Mouse (Mus musculus): Measurements from ENCODE around the gene Col4a3. TPM values are rescaled to one million over a fixed set of nuclear protein-coding genes. Genes with fewer than 3 reads are reported as not detected.

The Col4a3 gene
- total RNA-seq, 2 experiments from 2014 or later, result 2.0 to 4.4 TPM

- no peak for DNase-seq (ENCODE audit: low spot score in 2 of 2)
Observed at GRCm38 (mm10) chr1:82605347-82605746, 18.6 kb downstream of the Col4a3 start.

DNA sequence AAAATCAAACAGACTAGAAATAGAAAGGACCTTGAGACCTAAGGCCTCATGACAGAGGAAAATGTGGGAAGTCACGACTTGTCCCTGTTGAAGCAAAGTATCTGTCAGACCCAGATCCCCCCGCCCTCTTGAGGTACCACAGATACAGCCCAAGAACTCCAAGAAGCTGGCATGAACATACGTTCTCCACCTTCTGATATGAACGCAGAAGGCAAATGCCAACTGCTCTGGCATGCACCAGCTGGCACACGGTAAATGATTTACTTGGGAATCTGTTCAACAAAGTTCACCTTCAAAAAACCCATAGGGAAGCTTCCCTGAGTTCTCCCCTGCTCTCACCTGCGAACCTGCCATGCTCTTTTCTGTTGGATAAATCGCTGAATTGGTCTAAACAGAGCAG, 19.1 kb downstream of the Col4a3 start:
- DNase-seq (ENCODE audit: low spot score in 2 of 2), result no peak

GRCm38 (mm10) chr1:82608646-82609262, 22.0 kb downstream of the Col4a3 start:
- no peak for DNase-seq (ENCODE audit: low spot score in 2 of 2)

DNA sequence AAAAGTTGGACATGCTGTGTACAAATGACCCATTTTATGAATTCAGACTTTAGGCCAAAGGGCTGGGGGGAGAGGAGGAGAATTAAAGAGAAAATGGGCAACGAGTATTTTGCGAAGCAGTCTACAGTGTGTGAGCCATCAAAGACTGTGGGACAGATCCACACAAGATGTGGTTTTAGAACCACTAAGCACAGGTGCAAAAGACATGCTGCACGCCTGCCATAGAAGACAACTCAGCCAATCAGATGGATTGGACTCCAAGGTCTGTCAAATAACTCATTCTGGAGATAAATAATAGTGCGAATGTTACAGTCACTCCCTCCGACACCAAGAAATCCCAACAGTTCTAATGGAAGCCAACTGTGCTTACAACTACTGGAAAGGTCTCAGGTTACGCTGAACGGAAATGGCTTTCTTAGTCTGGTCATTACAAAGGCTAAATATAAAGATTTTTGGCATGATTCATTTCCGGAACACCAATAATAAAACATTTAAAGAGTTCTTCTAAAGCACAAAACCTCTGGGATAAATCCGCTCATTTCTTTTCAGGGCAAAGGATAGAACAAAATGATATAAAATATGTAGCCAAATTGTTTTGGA, 25.4 kb downstream of the Col4a3 start:
- DNase-seq (ENCODE audit: low spot score in 2 of 2), result no peak

DNA sequence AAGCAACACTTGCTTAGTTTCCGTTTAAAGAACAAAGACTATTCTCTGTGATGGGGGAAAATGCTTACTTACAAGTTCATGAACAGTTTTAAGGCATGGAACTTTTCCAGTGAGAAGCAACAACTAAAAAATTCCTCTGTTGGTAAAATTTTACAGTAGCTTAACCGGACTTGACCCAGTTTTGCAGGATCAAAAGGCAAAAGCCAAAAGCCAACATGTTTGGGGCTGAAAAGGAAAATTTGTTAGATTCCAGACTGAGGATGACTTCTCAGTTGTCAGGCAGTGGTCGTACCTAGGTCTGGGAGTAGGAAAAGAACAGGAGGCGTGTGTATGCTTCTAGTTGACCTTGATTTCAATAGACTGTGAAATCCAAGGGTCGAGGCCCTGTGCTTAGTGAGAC, 31.3 kb downstream of the Col4a3 start:
- DNase-seq (ENCODE audit: low spot score in 2 of 2), result no peak

DNA sequence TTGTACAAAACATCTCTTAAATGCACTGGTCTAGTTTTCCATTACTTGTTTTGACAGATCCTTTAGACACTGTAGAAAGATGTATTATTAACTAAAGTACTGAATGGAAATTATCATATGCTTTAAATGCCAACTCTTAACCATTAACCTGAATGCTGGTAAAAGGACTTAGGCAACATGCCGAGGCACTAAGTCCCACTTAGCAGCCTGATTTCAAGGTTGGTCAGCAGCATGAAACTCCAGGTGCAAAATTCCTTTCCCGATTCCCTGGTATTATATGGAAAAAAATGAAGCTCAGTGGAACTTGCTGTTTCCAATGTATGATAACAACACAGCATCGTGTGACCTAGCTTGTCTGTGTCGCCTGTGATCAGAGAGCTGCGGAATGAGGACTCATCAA, 31.9 kb downstream of the Col4a3 start:
- no peak for DNase-seq (ENCODE audit: low spot score in 2 of 2)

DNA sequence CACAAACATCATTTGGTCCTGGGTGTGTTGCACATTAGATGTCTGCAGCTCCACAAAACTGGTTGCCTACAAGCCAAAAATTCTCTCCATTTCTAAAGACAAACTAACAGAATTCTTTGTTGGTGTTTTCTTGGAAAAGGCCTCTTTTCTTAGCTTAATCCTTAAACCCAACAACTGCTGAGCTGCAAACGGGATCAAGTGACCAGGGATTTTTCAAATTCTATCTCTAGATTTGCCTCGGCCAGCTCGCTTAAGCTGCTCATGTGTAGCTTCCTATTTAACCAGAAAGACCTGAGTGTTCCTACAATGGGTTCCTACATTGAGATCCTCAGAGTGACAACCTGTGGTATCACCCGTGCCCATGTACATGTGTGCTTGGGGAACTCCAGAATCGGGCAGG, 33.3 kb downstream of the Col4a3 start:
- no peak for DNase-seq (ENCODE audit: low spot score in 2 of 2)

GRCm38 (mm10) chr1:82624934-82625333, 38.2 kb downstream of the Col4a3 start:
- no peak for DNase-seq (ENCODE audit: low spot score in 2 of 2)

GRCm38 (mm10) chr1:82625474-82625873, 38.8 kb downstream of the Col4a3 start:
- no peak for DNase-seq (ENCODE audit: low spot score in 2 of 2)

GRCm38 (mm10) chr1:82627652-82628051, 40.9 kb downstream of the Col4a3 start:
- no peak for DNase-seq (ENCODE audit: low spot score in 2 of 2)

DNA sequence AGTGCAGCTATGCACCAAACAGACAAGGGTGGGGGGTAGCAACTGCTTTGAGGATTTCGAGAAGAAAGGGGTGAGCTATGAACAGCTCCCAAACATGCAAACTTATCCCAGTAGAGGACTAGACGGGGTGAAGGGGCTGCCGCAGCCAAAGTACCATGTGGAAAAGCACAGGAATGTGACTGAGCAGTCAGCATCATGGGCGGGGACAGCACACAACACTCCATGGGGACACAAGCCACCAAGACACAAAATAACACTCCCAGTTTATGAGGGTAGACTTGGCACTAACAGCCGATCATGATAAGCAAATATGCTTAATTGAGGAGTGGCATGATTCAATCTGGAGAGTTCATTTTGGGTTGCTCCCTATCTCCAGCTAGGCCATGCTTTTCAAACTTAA, 42.8 kb downstream of the Col4a3 start:
- DNase-seq (ENCODE audit: low spot score in 2 of 2), result no peak

GRCm38 (mm10) chr1:82631169-82631792, 44.6 kb downstream of the Col4a3 start:
- DNase-seq (ENCODE audit: low spot score in 2 of 2), result no peak

DNA sequence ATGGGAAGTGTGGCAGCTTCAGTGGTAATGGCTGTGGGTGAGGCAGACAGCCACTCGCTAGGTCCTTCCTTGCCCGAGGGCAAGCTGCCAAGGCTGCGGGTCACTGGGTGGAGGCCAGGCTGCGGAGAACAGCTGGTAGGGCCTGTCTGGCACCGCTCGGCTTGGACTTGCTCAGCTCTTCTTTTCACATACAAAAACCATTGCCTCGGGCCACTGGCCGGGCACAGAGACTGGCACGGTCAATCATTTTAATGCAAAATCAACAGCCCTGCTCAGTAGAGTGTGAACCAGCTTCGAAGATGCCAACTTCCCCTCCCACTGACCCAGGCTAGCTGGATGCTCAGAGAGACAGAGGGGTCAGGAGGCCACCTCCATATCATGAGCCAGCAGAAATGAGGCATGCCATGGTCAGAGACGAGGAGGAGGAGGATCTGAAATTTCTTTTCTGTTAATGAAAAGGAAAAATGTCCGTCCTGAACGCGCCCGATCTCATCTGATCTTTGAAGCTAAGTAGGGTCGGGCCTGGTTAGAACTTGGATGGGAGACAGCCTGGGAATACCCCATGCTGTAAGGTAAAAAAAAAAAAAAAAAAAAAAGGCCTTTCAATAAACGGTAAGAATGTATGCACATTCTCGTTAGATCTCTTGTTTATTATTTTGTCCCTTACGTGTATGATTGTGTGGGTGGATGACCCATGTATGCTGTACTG, 48.0 kb downstream of the Col4a3 start:
- DNase-seq (ENCODE audit: low spot score in 2 of 2), result peak in 1 of 2 experiments; percentile 37

DNA sequence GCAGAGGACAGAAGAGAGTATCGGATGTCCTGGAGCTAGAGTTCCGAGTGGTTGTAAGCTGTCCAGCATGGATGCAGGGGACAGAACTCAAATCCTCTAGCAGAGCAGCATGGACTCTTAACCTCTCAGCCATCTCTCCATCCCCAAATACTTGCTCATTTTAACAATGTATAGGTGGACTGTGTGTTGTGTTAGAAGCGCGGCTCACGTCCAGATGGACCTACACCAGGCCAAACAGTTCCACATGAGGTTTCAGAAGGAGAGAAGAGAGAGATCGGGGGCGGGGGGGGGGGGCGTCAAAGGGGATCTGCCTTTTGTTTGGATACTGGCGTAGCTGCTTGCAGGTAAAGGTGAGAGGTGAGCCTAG, 48.5 kb downstream of the Col4a3 start:
- DNase-seq (ENCODE audit: low spot score in 2 of 2), result no peak

GRCm38 (mm10) chr1:82636321-82636720, 49.6 kb downstream of the Col4a3 start:
- DNase-seq (ENCODE audit: low spot score in 2 of 2), result no peak

DNA sequence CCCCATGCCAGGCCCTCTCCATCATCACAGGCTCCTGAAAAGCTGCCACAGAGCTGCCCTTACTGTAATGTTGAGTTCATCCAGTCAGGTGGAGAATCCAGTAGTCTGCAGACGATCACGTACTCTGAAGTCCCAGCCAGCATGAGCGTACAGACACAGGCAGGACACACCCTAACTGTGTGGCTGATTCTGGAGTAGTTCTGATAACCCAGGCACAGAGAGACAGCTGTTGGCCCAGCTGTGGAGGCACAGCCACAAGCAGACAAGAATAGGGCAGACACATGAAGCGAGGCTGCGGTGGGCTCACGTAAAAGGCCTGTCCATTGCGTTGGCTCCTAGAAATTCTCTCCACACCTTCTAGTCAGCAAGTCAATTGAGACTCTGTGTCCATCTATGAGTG, 50.7 kb downstream of the Col4a3 start:
- DNase-seq (ENCODE audit: low spot score in 2 of 2), result no peak

GRCm38 (mm10) chr1:82638428-82638827, 51.7 kb downstream of the Col4a3 start:
- DNase-seq (ENCODE audit: low spot score in 2 of 2), result no peak

DNA sequence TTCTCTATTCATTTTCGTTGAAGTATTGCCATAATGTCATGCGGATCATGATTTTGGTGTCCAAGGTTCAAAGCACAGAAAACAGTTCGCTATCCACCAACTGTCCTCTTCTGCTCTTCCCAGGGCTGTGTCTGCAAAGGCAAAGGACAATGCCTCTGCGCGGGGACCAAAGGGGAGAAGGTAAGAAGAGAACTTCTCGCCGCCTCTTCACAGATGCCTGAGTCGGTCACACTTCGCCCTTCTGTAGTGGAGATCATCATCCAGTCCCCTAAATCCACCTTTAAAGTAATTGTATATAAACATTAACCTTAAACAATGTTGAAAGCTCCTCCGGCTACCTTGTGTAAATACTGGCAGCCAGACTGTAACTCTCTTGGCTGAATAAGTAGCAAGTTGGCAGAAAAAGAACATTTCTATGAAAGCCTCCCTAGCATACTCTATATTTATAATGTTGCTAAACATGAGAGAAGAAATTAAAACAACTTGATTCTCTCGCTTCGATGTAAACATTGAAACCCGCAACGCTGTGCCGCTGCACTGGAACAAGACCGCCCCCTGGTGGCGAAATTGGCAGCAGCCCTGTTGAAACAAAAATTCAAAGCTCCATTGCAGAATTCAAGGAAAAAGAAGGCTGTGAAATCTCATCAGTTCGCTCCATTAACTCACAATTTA, 54.7 kb downstream of the Col4a3 start:
- DNase-seq (ENCODE audit: low spot score in 2 of 2), result peak; percentile 46 to 47

DNA sequence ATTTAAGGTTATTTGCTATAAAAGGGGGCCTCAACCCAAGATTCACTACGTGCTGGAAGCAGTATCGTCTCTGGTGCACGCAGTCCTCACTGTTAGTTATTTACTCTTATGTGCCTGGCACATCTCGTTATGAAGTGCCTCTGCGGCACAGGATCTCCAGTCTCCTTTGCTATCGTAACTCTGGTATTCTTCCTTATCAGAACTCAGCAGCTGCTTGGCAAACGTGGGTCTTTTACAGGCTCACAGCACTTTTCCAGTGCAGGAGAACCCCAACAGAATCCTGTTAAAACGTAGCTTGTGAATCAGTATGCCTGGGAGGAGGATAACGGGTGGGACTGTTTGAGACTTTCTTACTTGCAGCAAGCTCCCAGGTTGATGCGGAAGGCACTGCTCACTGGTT, 61.3 kb downstream of the Col4a3 start:
- DNase-seq (ENCODE audit: low spot score in 2 of 2), result no peak

GRCm38 (mm10) chr1:82650868-82651267, 64.1 kb downstream of the Col4a3 start:
- DNase-seq (ENCODE audit: low spot score in 2 of 2), result no peak

GRCm38 (mm10) chr1:82654046-82654445, 67.3 kb downstream of the Col4a3 start:
- no peak for DNase-seq (ENCODE audit: low spot score in 2 of 2)

- DNase-seq (ENCODE audit: low spot score in 2 of 2), result no peak
Observed at GRCm38 (mm10) chr1:82656452-82656851, 69.7 kb downstream of the Col4a3 start.
